Mouse (Mus musculus) c-Kit-positive CD71-negative TER-119-negative erythroid progenitor cells, embryonic 14.5 days (primary cell): ENCODE data around the gene Eif2ak2.

Experiments
- DNase-seq: peaks from one replicate; pipeline ENCODE4 v3.0.0-alpha.2; 2013; ENCODE audit warnings: low read depth

Gene Eif2ak2

DNA sequence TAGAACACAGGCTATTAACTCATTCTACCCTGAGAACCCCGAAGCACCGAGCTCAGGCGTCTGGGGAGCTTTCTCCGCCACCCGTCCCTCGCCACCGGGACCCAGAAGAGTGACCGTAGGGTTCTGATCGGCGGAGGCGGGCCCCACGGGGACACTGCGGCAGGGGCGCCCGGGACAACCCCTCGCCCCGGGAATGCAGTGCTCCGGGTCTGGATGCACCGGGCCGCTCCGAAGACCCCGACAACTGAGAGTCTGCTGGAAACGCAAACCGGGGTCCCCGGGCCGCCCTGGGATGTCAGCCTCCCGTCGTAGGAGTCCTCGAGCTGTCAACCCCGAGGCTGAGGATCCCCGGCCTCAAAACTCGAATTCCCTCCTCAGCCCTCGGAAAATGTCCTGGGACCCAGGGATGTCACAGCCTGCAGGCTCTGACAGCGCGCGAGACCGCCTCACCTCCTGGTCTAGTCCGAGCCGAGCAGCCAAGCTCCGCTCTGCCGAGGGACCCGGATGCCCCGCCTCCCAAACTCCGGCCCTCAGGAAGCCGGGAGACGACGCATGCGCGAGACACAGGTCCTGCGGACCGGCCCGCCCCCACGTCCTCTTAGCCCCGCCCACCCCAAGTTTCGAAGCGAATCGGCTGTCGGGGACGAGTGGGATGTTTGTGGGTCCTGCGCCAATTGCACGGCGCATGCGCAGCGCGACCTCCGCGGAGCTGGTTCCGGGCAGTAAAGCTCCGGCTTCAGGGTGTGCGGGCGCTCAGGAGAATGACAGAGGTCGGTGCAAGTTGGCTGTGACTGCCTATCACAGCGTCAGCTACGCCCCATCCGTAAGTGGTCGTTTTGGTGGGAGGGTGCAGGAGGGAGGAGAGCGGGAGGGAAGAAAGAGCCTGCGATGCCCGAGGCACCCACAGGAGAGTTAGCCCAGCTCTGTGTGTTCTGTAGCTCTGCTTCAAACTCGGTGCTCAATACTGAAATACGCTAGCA lies 47.2 kb downstream of the Eif2ak2 start, which contains the start of the genes Heatr5b and Gpatch11:
TSS of gene Heatr5b (minus strand) at position 509 of the 980 bp plus-strand sequence.
TSS of gene Gpatch11 (plus strand) at position 712 of the 980 bp plus-strand sequence.
- peak; percentile 97 for DNase-seq

DNA sequence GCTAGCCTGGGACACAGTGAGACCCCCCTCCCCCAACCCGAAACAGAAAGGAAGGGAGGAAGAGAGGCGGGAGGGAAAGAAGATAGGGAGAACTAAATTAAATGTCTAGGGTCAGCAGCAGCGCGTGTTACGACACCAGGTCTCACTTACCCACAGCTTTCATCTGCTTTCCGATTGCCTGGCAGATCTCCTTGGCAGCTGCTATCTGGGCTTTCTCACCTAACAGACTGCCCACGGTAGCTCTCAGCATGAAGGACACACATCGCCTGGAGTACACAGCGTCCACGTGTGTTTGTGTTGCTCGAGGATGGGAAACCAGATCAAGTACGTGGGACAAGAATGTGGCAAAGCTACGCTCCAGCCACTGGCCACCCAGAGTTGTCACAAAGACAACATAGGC lies 58.0 kb downstream of the Eif2ak2 start:
- no peak for DNase-seq

DNA sequence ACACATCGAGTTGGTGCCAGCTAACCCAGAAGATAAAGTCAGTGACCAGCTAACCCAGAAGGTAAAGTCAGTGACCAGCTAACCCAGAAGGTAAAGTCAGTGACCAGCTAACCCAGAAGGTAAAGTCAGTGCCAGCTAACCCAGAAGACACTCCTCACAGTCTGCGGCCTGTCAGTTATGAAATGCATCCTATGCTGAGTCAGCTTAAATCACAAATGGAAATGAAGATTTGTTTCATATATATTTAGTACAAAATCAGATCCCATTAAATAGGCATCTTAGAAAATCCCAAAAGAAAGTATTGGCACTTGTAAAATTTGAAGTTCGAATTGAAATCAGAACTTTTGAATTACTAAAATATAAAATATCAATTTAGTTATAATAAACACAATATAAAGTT lies 72.8 kb downstream of the Eif2ak2 start:
- DNase-seq = no peak

DNA sequence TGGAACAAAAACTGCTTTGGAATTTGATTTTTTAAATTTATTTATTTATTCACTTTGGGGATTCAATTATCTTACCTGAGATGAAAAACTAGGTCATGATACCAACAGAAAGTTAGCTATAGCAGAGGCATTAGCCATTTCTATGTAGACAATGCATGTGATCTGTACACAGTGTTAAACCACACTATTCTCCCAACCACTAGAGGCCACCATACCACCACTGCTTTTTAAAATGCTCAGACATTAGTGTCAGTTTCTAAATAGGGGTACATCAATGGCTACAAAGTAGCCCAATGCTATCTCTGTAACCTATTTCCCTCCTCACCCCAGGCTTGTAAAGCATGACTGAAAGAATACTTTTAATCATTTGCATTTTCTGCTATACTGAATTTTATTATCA lies 73.4 kb downstream of the Eif2ak2 start:
- DNase-seq = peak; percentile 7
